Mouse (Mus musculus) cerebral cortex, adult 2 months (tissue): ENCODE results near the gene Pprc1.

Experiments used
- WGBS: fragments of 180-500 bp; shearing (Covaris S2); methylation state at CpG from one replicate; pipeline ENCODE4 v1.1.7; 2018; 5-methylcytosine and 5-hydroxymethylcytosine counted together

The Pprc1 gene

DNA sequence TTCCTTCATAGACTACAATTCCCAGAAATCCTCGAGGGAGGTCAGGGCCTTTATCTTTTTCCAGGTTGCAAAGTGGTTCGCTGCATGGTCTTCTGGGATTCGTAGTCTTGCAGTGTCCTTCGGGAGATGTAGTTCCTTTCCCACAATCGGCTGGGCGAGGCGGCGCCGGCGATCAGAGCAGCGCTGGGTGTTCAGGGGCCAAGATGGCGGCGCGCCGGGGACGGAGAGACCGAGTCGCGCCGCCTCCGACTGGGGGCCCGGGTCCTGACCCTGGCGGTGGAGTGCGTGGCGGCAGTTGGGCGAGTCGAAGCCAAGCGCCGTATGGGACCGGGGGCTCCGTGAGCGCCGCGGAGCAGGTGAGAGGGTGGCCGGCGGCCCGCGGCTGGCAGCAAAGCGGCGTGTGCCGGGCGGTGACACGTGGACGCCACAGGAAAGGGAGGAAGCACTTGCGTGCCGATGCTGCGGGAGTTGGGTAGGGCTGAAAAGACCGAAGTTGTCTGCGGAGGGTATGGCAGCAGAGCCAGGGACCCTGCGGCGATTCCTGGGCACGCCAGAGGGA, 11.8 kb downstream of the Pprc1 start:
- under 1% methylated on average over 52 of the region's 52 CpGs for WGBS

DNA sequence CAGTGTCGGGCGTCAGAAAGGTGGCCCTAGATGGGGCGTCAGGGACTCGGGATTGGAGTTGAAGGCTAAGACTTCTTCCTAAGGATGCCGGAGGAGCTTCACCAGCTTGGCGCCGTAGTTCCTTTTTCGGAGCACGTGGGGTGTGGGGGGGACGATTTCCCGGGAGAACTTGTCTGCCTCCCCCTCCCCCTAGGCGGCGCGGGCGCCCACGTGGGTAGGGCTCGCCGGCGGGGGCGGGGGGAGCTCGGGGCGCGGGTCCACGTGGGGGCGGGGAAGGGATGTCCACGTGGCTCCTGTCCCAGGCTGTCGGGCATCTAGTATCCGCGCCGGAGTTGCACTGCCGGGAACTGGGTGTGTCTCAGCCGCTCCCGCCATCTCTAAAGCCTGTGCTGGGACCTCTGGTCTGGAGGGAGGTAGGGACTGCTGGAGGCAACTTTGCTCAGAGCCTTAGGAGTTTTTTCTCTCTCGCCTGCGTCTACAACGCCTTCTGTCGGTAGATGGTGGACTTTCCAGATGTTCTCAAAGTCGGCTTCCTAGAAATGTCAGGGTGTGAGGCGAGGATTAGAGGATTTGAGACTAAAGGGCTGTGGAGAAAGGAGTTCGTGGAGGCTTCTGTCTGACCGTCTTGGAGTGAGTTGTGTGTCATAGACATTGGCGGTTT, 12.4 kb downstream of the Pprc1 start:
- WGBS, result 1% methylated on average over 41 of the region's 42 CpGs

DNA sequence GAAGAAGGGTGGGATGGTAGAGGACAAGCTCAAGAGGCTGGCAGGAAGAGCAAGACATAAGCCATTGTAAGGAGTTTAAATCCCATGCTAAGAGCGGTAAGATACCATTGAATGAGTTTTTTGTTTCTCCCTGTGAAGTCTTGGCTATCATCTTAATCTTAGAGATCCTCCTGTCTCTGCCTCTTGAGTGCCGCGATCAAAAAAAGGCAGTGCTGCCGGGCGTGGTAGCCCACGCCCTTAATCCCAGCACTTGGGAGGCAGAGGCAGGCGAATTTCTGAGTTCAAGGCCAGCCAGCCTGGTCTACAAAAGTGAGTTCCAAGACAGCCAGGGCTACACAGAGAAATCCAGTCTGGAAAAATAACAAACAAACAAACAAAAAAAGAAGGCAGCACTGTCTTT, 13.8 kb downstream of the Pprc1 start:
- 92% methylated on average over 7 of the region's 7 CpGs for WGBS

DNA sequence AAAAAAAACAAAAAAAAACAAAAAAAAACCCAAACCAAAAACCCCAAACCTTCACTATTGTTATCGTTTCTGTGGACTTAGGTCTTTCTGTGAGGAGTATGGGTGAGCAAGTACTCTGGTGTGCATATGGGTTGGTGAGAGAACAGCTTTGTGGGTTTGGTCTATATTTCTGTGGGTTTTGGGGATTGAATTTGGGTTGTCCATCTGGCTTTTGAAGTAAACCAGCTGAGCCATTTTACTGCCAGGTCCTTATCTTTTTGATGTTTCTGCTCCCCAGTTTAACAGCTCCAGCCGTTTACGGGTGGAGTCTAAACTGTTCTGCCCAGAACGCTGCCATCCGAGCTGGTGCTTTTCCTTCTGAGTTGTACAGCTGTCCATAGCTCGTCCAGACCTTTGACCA, 16.2 kb downstream of the Pprc1 start:
- 84% methylated on average over 6 of the region's 6 CpGs for WGBS

DNA sequence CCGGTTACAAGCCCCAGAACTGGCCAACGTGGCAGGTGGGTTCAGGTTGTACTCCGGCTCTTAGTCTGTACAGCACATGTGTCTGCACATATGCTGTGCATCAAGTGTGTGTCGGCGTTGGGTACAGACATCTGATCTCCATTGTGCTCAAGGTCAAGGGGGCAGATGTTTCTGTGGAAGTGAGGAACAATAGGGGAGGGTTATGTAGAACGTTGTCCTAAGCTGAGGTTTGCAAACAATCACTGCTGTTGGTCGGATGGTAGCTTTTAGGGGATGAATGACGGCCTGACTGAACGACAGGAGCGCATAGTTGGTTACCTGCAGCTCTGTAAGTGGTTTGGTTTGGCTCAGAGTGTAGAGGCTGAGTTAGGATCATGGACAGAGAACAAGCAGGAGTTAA, 23.4 kb downstream of the Pprc1 start:
- 86% methylated on average over 10 of the region's 10 CpGs for WGBS

DNA sequence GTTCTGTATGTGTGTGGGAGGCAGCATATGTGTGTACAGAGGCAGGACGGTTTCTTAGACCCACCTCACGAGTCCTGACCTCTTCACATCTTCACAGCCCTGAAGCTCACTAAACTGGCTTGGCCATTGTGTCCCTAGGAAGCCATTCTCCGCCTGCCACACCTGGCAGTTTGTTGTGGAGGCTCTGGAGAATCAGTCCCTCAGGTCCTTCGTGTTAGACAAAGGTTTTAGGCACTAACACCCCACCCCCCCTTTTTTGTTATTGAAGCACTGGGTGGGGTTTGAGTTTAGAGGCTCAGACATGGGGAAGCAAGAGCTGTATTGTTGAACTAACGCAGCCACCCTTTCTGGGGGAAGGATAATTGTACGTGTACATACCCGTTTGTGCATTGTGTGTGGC, 28.6 kb downstream of the Pprc1 start:
- 73% methylated on average over 7 of the region's 7 CpGs for WGBS

DNA sequence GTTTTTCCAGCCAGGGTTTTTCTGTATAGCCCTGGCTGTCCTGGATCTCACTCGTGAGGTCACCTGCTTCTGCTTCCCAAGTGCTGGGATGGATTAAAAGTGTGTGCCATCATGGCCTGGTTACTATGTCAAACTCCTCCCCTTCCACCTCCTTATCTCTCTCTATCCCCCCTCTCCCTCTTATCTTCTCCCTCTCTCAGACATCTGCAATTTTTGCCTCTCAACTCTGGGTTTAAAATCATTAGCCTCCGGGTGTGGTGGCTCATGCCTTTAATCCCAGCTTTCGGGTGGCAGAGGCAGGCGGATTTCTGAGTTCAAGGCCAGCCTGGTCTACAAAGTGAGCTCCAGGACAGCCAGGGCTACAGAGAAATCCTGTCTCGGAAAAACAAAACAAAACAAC, 29.6 kb downstream of the Pprc1 start:
- 94% methylated on average over 5 of the region's 5 CpGs for WGBS

DNA sequence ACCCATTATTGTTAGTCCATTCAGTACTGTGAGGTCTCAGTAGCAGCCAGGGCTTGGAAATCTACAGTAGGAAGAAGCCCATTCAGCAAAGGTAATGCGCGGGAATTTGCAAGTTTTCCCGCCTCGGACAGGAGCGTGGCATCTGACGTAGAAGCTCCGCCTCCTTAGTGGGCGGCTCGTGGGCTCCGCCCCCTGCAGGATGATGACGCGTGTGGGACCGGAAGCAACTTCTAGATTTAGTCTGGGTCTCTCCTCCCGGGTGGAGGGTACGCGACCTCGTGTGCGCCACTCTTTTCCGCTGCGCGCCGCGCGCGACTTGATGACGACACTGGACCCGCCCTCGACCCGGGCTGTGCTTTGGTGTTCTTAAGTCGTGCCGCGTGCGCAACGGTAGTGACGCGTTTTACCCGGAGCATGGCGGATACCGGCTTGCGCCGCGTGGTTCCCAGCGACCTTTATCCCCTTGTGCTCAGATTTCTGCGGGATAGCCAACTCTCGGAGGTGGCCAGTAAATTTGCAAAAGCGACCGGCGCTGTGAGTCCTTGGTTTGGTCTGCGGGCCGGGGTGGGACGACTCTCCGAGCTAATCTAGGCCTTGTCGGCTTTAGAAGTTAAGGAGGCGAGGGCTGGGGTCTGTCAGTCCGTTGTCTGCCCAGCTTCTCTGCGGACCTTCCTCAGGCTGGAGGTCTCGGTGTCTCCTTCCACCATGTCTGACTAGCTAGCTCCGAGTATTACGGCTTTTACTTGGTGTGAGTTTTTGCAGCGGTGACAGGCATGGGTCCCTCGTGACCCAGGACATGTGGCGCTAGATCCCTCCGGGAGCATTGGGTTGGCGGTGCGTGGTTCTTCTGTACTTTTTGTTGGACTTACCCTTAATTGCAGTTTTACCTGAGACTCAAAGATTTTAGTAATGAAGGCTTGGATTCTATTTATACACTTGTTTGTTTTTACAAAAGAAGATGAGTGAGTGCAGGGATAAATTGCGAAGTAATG, 31.2 kb downstream of the Pprc1 start, which contains the start of gene Nolc1:
Gene Nolc1 (plus strand): TSS at position 248 of the 992 bp plus-strand sequence.
- WGBS, result under 1% methylated on average over 66 of the region's 66 CpGs

DNA sequence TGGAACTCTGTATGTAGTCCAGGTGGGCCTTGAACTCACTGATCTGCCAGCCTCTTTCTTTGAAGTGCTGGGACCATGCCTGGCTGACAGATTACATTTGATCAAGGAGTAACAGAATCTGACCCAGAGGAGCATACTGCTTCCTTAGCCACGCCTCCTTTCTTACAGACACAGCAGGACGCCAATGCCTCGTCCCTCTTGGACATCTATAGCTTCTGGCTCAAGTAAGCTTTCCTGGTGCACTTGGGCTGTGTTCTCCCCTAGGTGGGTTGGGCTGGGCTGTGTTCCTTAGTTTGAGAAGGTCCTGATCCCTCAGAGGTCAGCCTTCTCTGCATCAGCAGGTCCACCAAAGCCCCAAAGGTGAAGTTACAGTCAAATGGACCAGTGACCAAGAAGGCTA, 33.8 kb downstream of the Pprc1 start:
- WGBS, result 56% methylated on average over 3 of the region's 3 CpGs

DNA sequence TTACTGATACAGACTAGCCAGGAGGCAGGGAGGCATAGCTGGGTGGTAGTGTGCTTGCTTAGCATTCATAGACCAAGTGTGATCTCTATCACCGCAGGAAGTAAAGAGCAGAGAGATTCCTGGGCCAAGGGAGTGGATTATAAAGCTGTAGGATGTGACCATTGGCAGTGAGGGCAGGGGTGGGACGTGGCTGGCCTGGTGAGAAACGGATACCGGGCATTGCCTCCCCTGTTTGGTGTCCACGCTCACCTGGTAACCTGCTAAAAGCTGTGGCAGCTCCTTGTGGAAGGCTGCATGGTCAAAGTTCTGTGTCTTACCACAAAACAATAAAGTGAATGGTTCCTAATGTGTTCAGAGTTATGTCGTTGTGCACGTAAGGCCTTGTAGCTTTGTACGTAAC, 40.5 kb downstream of the Pprc1 start:
- 96% methylated on average over 8 of the region's 8 CpGs for WGBS

DNA sequence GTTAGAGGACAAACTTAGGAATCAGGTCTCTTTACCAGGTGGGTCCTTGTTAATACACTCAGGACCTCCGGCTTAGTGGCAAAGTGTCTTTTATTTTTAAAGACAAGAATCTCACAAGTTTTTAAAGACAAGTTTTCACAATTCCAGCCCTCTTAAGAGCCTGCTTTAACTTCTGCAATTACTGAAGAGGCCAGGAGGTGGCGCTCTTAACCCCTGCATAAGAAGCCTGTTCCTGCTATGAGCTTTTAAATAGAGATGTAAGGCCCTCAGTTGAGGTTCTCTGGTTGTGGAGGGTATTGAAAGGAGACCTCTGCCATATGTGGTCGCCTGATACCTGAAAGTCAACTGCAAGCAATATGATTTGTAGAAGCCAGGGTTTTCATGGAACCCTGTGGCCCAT, 41.7 kb downstream of the Pprc1 start:
- WGBS, result 48% methylated on average over 3 of the region's 3 CpGs

DNA sequence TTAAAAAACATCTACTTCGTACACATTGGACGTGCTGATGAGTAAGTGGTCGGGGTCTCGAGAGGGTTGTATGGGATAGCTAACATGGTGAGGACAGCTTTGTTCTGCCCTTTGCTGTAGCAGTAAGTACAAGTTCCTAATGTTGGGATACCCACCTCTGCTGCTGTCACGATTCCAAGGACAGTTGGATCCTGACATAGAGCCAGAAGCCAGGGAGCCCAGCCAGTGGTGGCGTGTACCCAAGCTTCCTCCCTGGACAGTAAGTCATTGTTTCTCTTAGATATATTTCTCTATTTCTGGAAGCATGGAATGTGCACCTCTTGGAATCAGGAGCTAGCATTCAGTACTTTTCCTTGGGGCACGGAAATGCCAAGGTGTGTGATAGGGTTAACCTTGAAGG, 43.2 kb downstream of the Pprc1 start:
- 64% methylated on average over 7 of the region's 7 CpGs for WGBS

DNA sequence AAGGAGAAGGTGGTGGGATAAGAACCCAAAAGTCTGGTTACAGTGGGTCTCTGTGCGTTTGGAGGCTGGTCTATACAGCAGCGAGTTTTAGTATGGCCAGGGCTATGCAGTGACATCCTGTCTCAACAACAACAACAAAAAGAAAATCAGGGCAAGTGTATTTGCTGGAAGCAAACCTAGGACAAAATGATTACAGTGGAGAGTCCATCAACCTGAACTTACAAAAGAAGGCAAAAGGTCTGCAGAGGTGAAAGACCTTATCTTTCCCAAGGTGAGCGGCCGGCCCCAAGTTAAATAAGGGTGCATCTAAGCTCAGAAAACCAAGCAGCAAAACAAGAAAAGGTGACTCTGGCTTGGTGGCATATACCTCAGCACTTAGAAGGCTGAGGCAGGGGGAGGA, 47.0 kb downstream of the Pprc1 start:
- 89% methylated on average over 4 of the region's 4 CpGs for WGBS

DNA sequence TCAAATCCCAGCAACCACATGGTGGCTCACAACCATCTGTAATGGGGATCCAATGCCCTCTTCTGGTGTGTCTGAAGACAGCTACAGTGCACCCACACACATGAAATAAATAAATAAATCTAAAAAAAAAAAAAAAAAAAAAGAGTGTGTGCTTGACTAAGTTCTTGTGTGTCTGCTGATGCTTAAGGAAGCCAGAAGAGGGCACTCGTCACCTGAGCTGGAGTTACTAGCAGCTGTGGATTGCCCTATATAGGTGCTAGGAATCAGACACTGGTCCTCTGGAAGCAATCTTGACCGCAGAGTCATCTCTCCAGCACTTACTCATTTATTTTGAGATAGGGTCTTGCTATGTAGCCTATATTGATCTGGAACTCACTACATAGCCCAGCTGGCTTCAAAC, 49.5 kb downstream of the Pprc1 start:
- 93% methylated on average over 2 of the region's 2 CpGs for WGBS

DNA sequence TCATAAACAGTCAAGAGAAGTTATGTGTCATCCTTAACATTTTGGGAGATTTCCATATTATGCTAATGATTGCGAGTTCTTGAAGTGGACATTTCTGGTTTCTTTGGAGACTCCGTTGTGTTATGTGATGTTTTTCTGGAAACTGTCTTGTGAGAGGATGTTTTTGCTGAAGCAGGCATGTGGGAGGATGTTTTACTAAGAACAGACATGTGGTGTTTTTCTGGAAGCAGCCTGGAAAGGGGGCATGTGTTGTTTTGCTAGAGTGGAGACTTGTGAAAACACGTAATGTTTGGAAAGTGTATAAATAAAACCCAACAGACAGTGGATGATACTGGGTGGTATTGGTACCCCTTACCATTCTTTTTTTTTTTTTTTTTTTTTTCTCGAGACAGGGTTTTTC, 50.6 kb downstream of the Pprc1 start:
- WGBS, result 48% methylated on average over 4 of the region's 4 CpGs

DNA sequence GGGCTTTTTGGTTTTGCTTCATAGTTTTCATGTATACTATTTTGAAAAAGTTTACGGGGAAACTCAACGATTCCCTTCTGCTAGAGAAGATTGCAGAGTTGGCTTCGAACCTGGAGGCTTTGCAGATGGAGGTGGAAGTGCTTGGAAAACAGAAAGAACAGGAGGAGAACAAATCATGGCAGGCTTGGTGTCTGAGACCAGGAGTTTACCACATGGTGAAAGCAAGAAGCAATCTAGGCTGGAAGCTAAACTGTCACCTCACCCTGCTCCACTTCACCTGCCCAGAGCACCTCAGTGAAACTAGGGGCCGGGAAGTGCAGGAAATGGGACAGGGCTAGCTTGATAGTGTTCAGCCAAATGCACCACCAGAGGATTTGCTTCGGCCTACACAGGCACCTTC, 51.7 kb downstream of the Pprc1 start:
- WGBS, result 82% methylated on average over 5 of the region's 5 CpGs

DNA sequence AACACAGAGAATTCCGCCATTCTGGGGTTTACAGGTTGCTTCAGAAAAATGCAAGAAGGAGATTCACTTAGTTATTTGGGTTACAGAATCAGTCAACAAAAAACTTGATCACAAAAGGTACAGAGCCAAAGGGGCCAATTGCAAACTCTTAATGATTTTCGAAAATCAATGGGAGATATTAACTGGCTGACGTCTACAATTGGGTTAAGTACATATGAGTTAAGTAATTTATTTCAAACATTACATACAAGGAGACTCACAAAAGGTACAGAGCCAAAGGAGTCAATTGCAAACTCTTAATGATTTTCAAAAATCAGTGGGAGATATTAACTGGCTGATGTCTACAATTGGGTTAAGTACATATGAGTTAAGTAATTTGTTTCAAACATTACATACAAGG, 54.9 kb downstream of the Pprc1 start:
- 90% methylated on average over 3 of the region's 3 CpGs for WGBS

DNA sequence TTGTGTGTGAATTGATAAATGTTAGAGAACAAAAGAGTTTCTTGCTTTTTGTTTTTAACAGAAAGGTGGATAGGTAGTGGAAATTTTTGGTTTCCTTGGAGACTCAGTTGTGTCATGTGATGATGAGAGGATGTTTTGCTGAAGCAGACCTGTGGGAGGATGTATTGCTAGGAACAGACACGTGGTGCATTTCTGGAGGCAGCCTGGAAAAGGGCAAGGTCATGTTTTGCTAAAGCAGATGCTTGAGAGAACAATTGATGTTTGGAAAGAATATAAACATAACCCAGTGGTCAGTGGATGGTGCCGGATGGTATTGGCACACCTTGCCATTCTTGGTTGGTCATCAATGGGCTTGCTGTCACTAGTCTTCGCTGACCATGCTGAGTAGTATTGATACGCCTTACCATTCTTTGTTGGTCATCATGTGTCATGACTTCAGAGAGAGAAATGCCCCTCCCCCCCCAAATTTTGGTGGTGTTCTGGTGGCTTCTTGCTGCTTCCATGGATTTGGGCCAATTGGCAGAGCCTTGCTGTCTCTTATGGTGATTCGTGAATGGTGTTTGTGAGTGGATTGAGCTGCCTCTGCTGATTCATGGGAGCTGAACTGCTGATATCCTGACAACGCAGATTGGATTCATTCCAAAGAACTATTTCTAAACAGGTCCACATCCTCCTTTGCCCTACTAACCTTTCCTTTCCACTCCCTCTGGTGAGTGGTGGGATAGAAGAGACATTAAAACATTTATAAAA, 58.9 kb downstream of the Pprc1 start:
- 68% methylated on average over 6 of the region's 6 CpGs for WGBS

DNA sequence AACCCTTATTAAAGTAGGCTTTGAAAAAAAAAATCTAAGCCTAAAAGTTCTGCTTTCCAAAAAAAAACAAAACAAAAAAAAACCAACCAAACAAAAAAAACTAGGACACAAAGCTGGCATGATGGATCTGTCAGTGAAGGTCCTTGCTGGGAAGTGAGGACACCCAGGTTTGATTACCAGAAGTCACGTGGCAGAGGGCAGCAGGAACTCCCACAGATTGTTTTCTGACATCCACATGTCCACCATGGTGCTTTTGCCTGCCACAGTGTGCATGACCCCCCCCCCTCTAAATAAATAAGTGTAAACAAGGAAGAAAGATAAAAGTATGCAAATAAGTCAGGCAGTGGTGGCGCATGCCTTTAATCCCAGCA, 59.5 kb downstream of the Pprc1 start:
- 88% methylated on average over 2 of the region's 2 CpGs for WGBS

DNA sequence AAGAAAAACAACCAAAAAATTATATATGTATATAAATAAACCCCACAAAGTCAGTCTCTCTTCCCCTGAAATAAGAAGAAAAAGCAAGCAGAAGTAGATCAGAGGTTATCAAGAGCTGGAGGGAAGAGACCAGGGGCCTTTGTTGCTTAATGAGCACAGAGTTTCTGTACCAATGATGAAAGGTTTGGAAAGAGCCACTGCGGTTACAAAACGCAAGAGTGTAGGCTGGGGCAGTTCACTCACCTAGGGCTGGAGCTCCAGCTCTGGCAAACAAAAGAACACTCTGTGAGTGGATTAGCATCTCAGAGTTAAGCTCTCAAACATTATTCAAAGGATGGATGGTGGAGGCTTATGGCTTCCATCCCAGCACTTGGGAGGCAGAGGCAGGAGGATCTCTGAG, 65.5 kb downstream of the Pprc1 start:
- 83% methylated on average over 2 of the region's 2 CpGs for WGBS

DNA sequence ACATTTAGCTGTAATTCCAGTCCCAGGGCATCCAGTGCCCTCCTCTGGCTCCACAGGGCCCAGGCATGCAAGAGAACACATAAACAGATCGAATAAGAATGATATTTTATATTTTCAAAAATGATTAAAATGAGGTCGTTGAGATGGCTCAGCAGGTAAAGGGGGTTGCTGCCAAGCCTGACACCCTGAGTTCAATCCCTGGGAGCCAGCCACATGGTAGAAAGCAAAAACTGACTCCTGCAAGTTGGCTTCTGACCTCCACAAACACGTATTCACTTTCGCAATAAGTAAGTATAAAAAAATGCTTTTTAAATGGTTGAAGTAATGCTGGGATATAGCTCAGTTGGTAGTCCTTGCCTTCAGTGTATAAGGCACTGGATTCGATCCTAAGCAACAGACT, 66.1 kb downstream of the Pprc1 start:
- WGBS, result 89% methylated on average over 5 of the region's 5 CpGs

DNA sequence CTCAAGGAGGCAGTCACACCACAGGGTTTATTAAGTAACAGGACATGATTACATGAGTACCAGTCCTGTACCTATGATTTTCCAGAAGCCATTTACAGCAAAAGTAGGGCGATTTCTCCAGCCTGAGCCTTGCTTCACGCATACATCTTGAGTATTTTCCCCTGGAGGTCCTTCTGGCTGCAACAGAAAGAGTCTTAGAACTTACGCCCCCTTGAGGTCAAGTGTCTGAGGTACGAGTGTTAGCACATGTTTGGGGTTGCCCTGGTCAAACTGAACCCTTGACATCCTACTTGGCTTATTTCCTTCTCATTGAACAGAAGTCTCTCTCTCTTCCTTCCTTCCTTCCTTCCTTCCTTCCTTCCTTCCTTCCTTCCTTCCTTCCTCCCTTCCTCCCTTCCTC, 69.9 kb downstream of the Pprc1 start:
- WGBS, result 70% methylated on average over 4 of the region's 4 CpGs
